Mouse (Mus musculus): ENCODE measurements around the gene Actrt3.

GRCm38 (mm10) chr3:30646761-30647160, 47.0 kb upstream of the Actrt3 start:
- TF ChIP-seq CTCF (IDR thresholded peaks at IDR 0.05; ENCODE audit: borderline replicate concordance, insufficient read depth, low read length) (no peak), POLR2A (IDR thresholded peaks at IDR 0.05; ENCODE audit: low read depth, low read length) (no peak)

Measured in embryonic fibroblast, embryonic 13.5 days (primary cell).